Mouse (Mus musculus) cerebellum, adult 2 months (tissue): ENCODE data around the gene Rpl23a.

Source experiments
- CTCF ChIP-seq: fragments of 200-500 bp; IDR thresholded peaks from 2 replicates; pipeline ENCODE4 v1.5.1; 2011; ENCODE audit warnings: low read depth, mild to moderate bottlenecking, control low read depth, low read length, moderate library complexity, borderline replicate concordance; ENCODE audit not compliant: insufficient read depth
- POLR2A ChIP-seq: fragments of 200-500 bp; IDR thresholded peaks from 2 replicates; pipeline ENCODE4 v1.6.1; 2011; ENCODE audit warnings: low read length, control low read depth, borderline replicate concordance; ENCODE audit not compliant: insufficient read depth

- TF ChIP-seq POLR2A (no peak), CTCF (no peak)
Measured at GRCm38 (mm10) chr11:78161169-78161568, 22.2 kb downstream of the Rpl23a start.
